21 mouse cellular contexts compared by ENCODE assay signal in genomic region chr1:185068136-185068535, GRCm38 (mm10).
DNase-seq lines count a peak whose midpoint lies in the region; ATAC-seq and TF ChIP-seq lines count a peak whose summit lies in the region.
"Had no signal": no experiment of that assay in that cellular context is flagged by ENCODE, and none has a peak within 500 bp of the region (broad histone marks: within the 10 kb centered on the region; RNA-seq: fewer than 3 reads in every experiment).

No protein-coding gene starts in this region.

- H3K27ac ChIP-seq in heart, embryonic 10.5 days = 0 out of 2 replicates have a peak overlapping the region, but pooled peaks have one; percentile 1
- H3K27ac ChIP-seq in midbrain, embryonic 11.5 days (ENCODE audit: low read depth, low read length) = no peak overlapping the region
- H3K27ac ChIP-seq in midbrain, postnatal 0 days (ENCODE audit: low read depth, low read length) = no peak overlapping the region

- ATAC-seq in midbrain, embryonic 11.5 days (ENCODE audit: low FRiP score) = no peak
- ATAC-seq in midbrain, postnatal 0 days (ENCODE audit: low FRiP score) = no peak
- ATAC-seq: activated CD4-positive, CD25-positive, alpha-beta regulatory T cell, adult 4 months; CD4-positive, CD25-positive, alpha-beta regulatory T cell, adult 4 months; Patski had no signal

- DNase-seq in heart, adult 11 months = peak; percentile 61
- DNase-seq in heart, postnatal 10 days = no peak
- DNase-seq in heart, embryonic 10.5 days (ENCODE audit: low spot score) = peak; percentile 71
- DNase-seq in heart, postnatal 25 days (ENCODE audit: low spot score) = no peak
- peak; percentile 70 for DNase-seq in midbrain, embryonic 11.5 days (ENCODE audit: low spot score, missing footprints)
- no peak for DNase-seq in midbrain, postnatal 0 days (ENCODE audit: low spot score)
- DNase-seq: adrenal gland, adult 2 months; adrenal gland, adult 8-10 months; adrenal gland, postnatal 10 days; adrenal gland, postnatal 14 days; adrenal gland, postnatal 25 days; adrenal gland, postnatal 36 days; B cell, adult 2 months; cerebellum, adult 11 months; cerebellum, adult 11-12 months; cerebellum, adult 18-20 months had no signal

- H3K4me1 ChIP-seq in heart, embryonic 10.5 days = peaks cover 19% of the 10 kb centered on the region; the same call in 1 of the 2 replicates
- H3K4me1 ChIP-seq in midbrain, embryonic 11.5 days (ENCODE audit: control insufficient read depth, insufficient read depth, low read length) = no peaks in the 10 kb centered on the region
- H3K4me1 ChIP-seq in midbrain, postnatal 0 days (ENCODE audit: insufficient read depth, low read length) = no peaks in the 10 kb centered on the region

- H3K4me3 ChIP-seq in heart, embryonic 10.5 days = no peak overlapping the region
- H3K4me3 ChIP-seq in midbrain, embryonic 11.5 days (ENCODE audit: low read depth, low read length) = no peak overlapping the region
- H3K4me3 ChIP-seq in midbrain, postnatal 0 days (ENCODE audit: low read depth, low read length) = no peak overlapping the region

- H3K9me3 ChIP-seq in heart, embryonic 10.5 days = no peaks in the 10 kb centered on the region
- no peaks in the 10 kb centered on the region for H3K9me3 ChIP-seq in midbrain, embryonic 11.5 days (ENCODE audit: control insufficient read depth, low read length)
- no peaks in the 10 kb centered on the region for H3K9me3 ChIP-seq in midbrain, postnatal 0 days (ENCODE audit: low read length)
- H3K9me3 ChIP-seq: G1E had no signal

- intact Hi-C loops in heart, postnatal 10 days (cut with DNase I) = no loop called here
- intact Hi-C loops in heart, postnatal 25 days (cut with DNase I) = no loop called here

- H3K27me3 ChIP-seq in heart, embryonic 10.5 days (ENCODE audit: insufficient read depth, poor library complexity, severe bottlenecking) = no peaks in the 10 kb centered on the region
- H3K27me3 ChIP-seq in midbrain, embryonic 11.5 days (ENCODE audit: control insufficient read depth, insufficient read depth, low read length) = no peaks in the 10 kb centered on the region
- H3K27me3 ChIP-seq in midbrain, postnatal 0 days (ENCODE audit: insufficient read depth, low read length) = no peaks in the 10 kb centered on the region
- H3K27me3 ChIP-seq: CH12.LX, Patski had no signal

- H3K9ac ChIP-seq in midbrain, embryonic 11.5 days (ENCODE audit: low read length) = no peak overlapping the region
- no peak overlapping the region for H3K9ac ChIP-seq in midbrain, postnatal 0 days (replicated peaks; ENCODE audit: low read length, poor library complexity, severe bottlenecking)

- TF ChIP-seq CTCF in midbrain, postnatal 0 days (IDR thresholded peaks at IDR 0.05) = no peak

- no peak overlapping the region for H3K4me2 ChIP-seq in midbrain, embryonic 11.5 days
- no peak overlapping the region for H3K4me2 ChIP-seq in midbrain, postnatal 0 days (ENCODE audit: low read depth, low read length, poor library complexity, severe bottlenecking)

- H3K36me3 ChIP-seq in heart, embryonic 10.5 days = no peaks in the 10 kb centered on the region
- H3K36me3 ChIP-seq in midbrain, embryonic 11.5 days (ENCODE audit: control insufficient read depth, insufficient read depth, low read length) = no peaks in the 10 kb centered on the region
- no peaks in the 10 kb centered on the region for H3K36me3 ChIP-seq in midbrain, postnatal 0 days (ENCODE audit: insufficient read depth, low read length)
- H3K36me3 ChIP-seq: G1E had no signal

- WGBS in heart, embryonic 10.5 days = 57% methylated on average over 6 of the region's 6 CpGs
- 89% methylated on average over 6 of the region's 6 CpGs for WGBS in midbrain, embryonic 11.5 days
- 89% methylated on average over 6 of the region's 6 CpGs for WGBS in midbrain, postnatal 0 days

Comparison
In these comparisons a context has a peak if more than half of its experiments do, and no peak if none do; other contexts are left out.
1. DNase-seq: peak in heart, adult 11 months (single experiment), heart, embryonic 10.5 days (single experiment) and midbrain, embryonic 11.5 days (single experiment); none in heart, postnatal 10 days (0 of 2), heart, postnatal 25 days (single experiment) and midbrain, postnatal 0 days (single experiment).